Mouse (Mus musculus): ENCODE data around the gene Pik3r4. TPM values are rescaled to one million over a fixed set of nuclear protein-coding genes. Genes with fewer than 3 reads are reported as not detected.

The Pik3r4 gene
- polyA plus RNA-seq (2015; fragmentation: Nextera tagmentation; extraction: Ambion mirVana) = 10.0 and 10.4 TPM in 2 replicates

GRCm38 (mm10) chr9:105642460-105643371 lies at the start of gene Pik3r4:
Gene Pik3r4, plus strand, starts transcription at chr9:105642978.
- H3K36me3 ChIP-seq (ENCODE audit: control insufficient read depth, insufficient read depth, low read length) = peaks cover 4% of the 10 kb centered on the region; the same call in 1 of the 2 replicates
- H3K27me3 ChIP-seq (ENCODE audit: control insufficient read depth, insufficient read depth, low read length) = no peaks in the 10 kb centered on the region
- ATAC-seq (ENCODE audit: low FRiP score, low TSS enrichment) = peak; percentile 91
- peak; percentile 84 for DNase-seq (ENCODE audit: low spot score)
- peak within 1 kb of the TSS; percentile 85 for H3K4me2 ChIP-seq (replicated peaks; ENCODE audit: low read depth)
- 6% methylated on average over 37 of the region's 37 CpGs for WGBS
- H3K9me3 ChIP-seq (ENCODE audit: control insufficient read depth, low read length) = no peaks in the 10 kb centered on the region
- 0 out of 2 replicates have a peak, but pooled peaks cover 3% of the 10 kb centered on the region for H3K4me1 ChIP-seq (replicated peaks; ENCODE audit: control insufficient read depth, insufficient read depth)
- no peak for TF ChIP-seq CTCF (IDR thresholded peaks at IDR 0.05; ENCODE audit: low read depth)
- TF ChIP-seq EP300 (optimal IDR thresholded peaks at IDR 0.05) = no peak
- H3K9ac ChIP-seq (ENCODE audit: low read length) = peak within 1 kb of the TSS; percentile 92
- peak within 1 kb of the TSS; percentile 71; the same call in 1 of the 2 replicates for H3K27ac ChIP-seq (replicated peaks)
- peak within 1 kb of the TSS; percentile 87 for H3K4me3 ChIP-seq (ENCODE audit: low read depth, low read length)

- no peaks in the 10 kb centered on the region for H3K27me3 ChIP-seq (ENCODE audit: control insufficient read depth, insufficient read depth, low read length)
- ATAC-seq (ENCODE audit: low FRiP score, low TSS enrichment) (no peak), DNase-seq (ENCODE audit: low spot score) (no peak)
- H3K9ac ChIP-seq (ENCODE audit: low read length) = no peak overlapping the region
- H3K4me1 ChIP-seq (replicated peaks; ENCODE audit: control insufficient read depth, insufficient read depth) = no peaks in the 10 kb centered on the region
- TF ChIP-seq CTCF (IDR thresholded peaks at IDR 0.05; ENCODE audit: low read depth) (no peak), EP300 (optimal IDR thresholded peaks at IDR 0.05) (no peak)
- 82% methylated on average over 4 of the region's 4 CpGs for WGBS
- no peak overlapping the region for H3K4me2 ChIP-seq (replicated peaks; ENCODE audit: low read depth)
- H3K4me3 ChIP-seq (ENCODE audit: low read depth, low read length) = no peak overlapping the region
- H3K9me3 ChIP-seq (ENCODE audit: control insufficient read depth, low read length) = no peaks in the 10 kb centered on the region
- H3K27ac ChIP-seq (replicated peaks) = no peak overlapping the region
- H3K36me3 ChIP-seq (ENCODE audit: control insufficient read depth, insufficient read depth, low read length) = no peaks in the 10 kb centered on the region
These were observed 43.9 kb upstream of the Pik3r4 start for GRCm38 (mm10) chr9:105598906-105599305.

- Histone ChIP-seq H3K9ac (ENCODE audit: low read length) (no peak overlapping the region), H3K4me3 (ENCODE audit: low read depth, low read length) (no peak overlapping the region), H3K27me3 (ENCODE audit: control insufficient read depth, insufficient read depth, low read length) (no peaks in the 10 kb centered on the region), H3K36me3 (ENCODE audit: control insufficient read depth, insufficient read depth, low read length) (no peaks in the 10 kb centered on the region), H3K9me3 (ENCODE audit: control insufficient read depth, low read length) (no peaks in the 10 kb centered on the region), H3K27ac (replicated peaks) (no peak overlapping the region), H3K4me1 (replicated peaks; ENCODE audit: control insufficient read depth, insufficient read depth) (no peaks in the 10 kb centered on the region), H3K4me2 (replicated peaks; ENCODE audit: low read depth) (no peak overlapping the region)
- 79% methylated on average over 15 of the region's 15 CpGs for WGBS
- ATAC-seq (ENCODE audit: low FRiP score, low TSS enrichment) (no peak), DNase-seq (ENCODE audit: low spot score) (peak; percentile 6)
- TF ChIP-seq CTCF (IDR thresholded peaks at IDR 0.05; ENCODE audit: low read depth) = no peak
- TF ChIP-seq EP300 (optimal IDR thresholded peaks at IDR 0.05) = no peak
These were observed 30.6 kb upstream of the Pik3r4 start for GRCm38 (mm10) chr9:105611980-105612771.

GRCm38 (mm10) chr9:105612919-105613318 lies 29.9 kb upstream of the Pik3r4 start:
- Histone ChIP-seq H3K27ac (replicated peaks) (no peak overlapping the region), H3K4me2 (replicated peaks; ENCODE audit: low read depth) (no peak overlapping the region), H3K36me3 (ENCODE audit: control insufficient read depth, insufficient read depth, low read length) (no peaks in the 10 kb centered on the region), H3K9ac (ENCODE audit: low read length) (no peak overlapping the region), H3K4me3 (ENCODE audit: low read depth, low read length) (no peak overlapping the region), H3K27me3 (ENCODE audit: control insufficient read depth, insufficient read depth, low read length) (no peaks in the 10 kb centered on the region), H3K4me1 (replicated peaks; ENCODE audit: control insufficient read depth, insufficient read depth) (no peaks in the 10 kb centered on the region), H3K9me3 (ENCODE audit: control insufficient read depth, low read length) (no peaks in the 10 kb centered on the region)
- DNase-seq (ENCODE audit: low spot score) (no peak), ATAC-seq (ENCODE audit: low FRiP score, low TSS enrichment) (no peak)
- no peak for TF ChIP-seq CTCF (IDR thresholded peaks at IDR 0.05; ENCODE audit: low read depth)
- no peak for TF ChIP-seq EP300 (optimal IDR thresholded peaks at IDR 0.05)
- 89% methylated on average over 7 of the region's 7 CpGs for WGBS

- no peak overlapping the region for H3K27ac ChIP-seq (replicated peaks)
- ATAC-seq (ENCODE audit: low FRiP score, low TSS enrichment) (no peak), DNase-seq (ENCODE audit: low spot score) (no peak)
- H3K4me3 ChIP-seq (ENCODE audit: low read depth, low read length) = no peak overlapping the region
- H3K36me3 ChIP-seq (ENCODE audit: control insufficient read depth, insufficient read depth, low read length) = no peaks in the 10 kb centered on the region
- H3K9me3 ChIP-seq (ENCODE audit: control insufficient read depth, low read length) = no peaks in the 10 kb centered on the region
- WGBS = 44% methylated on average over 2 of the region's 2 CpGs
- H3K9ac ChIP-seq (ENCODE audit: low read length) = no peak overlapping the region
- H3K4me2 ChIP-seq (replicated peaks; ENCODE audit: low read depth) = no peak overlapping the region
- TF ChIP-seq CTCF (IDR thresholded peaks at IDR 0.05; ENCODE audit: low read depth) (no peak), EP300 (optimal IDR thresholded peaks at IDR 0.05) (no peak)
- no peaks in the 10 kb centered on the region for H3K27me3 ChIP-seq (ENCODE audit: control insufficient read depth, insufficient read depth, low read length)
- H3K4me1 ChIP-seq (replicated peaks; ENCODE audit: control insufficient read depth, insufficient read depth) = no peaks in the 10 kb centered on the region
These were observed 26.8 kb upstream of the Pik3r4 start for GRCm38 (mm10) chr9:105615952-105616351.

Data from stomach, postnatal 0 days (tissue).